Mouse (Mus musculus) MEL (cell line): ENCODE results near the gene Efcab14. TPM values are rescaled to one million over a fixed set of nuclear protein-coding genes. Genes with fewer than 3 reads are reported as not detected.

Experiments
- DNase-seq: peaks from one replicate; pipeline ENCODE4 v3.0.0; 2011; ENCODE audit warnings: low read depth, low spot score
- H3K27ac ChIP-seq: 2 replicates; pipeline ENCODE4 v1.5.1; 2012; ENCODE audit warnings: low read depth, mild to moderate bottlenecking, control low read depth, low read length, moderate library complexity; ENCODE audit not compliant: control insufficient read depth
- H3K27me3 ChIP-seq, 2 experiments: fragments of 150-350 bp in 1 of 2; sonication (generic) in 1 of 2; 2 replicates each; pipeline ENCODE4 v1.6.1; 2012; ENCODE audit warnings: low read length in 2 of 2, mild to moderate bottlenecking in 2 of 2, improper control_type of control experiment in 1 of 2, moderate library complexity in 1 of 2; ENCODE audit not compliant: insufficient read depth in 2 of 2, control insufficient read depth in 1 of 2
- H3K36me3 ChIP-seq, 2 experiments: 2 replicates each; pipeline ENCODE4 v1.6.1; 2012 to 2014; ENCODE audit warnings: low read length in 2 of 2, improper control_type of control experiment in 1 of 2, inconsistent platforms in 1 of 2, mild to moderate bottlenecking in 1 of 2; ENCODE audit not compliant: insufficient read depth in 2 of 2, control insufficient read depth in 1 of 2
- H3K4me1 ChIP-seq, 2 experiments: fragments of 150-350 bp in 1 of 2; sonication (generic) in 1 of 2; 2 replicates each; pipeline ENCODE4 v1.6.1; 2012; ENCODE audit warnings: low read length in 2 of 2, improper control_type of control experiment in 1 of 2, mild to moderate bottlenecking in 1 of 2; ENCODE audit not compliant: insufficient read depth in 2 of 2, control insufficient read depth in 1 of 2
- H3K4me3 ChIP-seq, 2 experiments: fragments of 150-350 bp in 1 of 2; sonication (generic) in 1 of 2; 2 replicates each; pipeline ENCODE4 v1.5.1; 2012; ENCODE audit warnings: low read depth in 2 of 2, low read length in 2 of 2, mild to moderate bottlenecking in 2 of 2, moderate library complexity in 2 of 2, control low read depth in 1 of 2, improper control_type of control experiment in 1 of 2; ENCODE audit not compliant: control insufficient read depth in 1 of 2, insufficient read depth in 1 of 2
- H3K79me2 ChIP-seq: 2 replicates; pipeline ENCODE4 v1.6.1; 2012; ENCODE audit warnings: mild to moderate bottlenecking, low read length, moderate library complexity; ENCODE audit not compliant: control insufficient read depth, poor library complexity, insufficient read depth
- H3K9ac ChIP-seq: 2 replicates; pipeline ENCODE4 v1.6.1; 2012; ENCODE audit warnings: low read depth, mild to moderate bottlenecking, control low read depth, low read length, moderate library complexity; ENCODE audit not compliant: control insufficient read depth, poor library complexity, severe bottlenecking
- H3K9me3 ChIP-seq: fragments of 150-350 bp; sonication (generic); replicated peaks from 2 replicates; pipeline ENCODE4 v1.6.1; 2012; ENCODE audit warnings: mild to moderate bottlenecking, low read length, improper control_type of control experiment, moderate library complexity; ENCODE audit not compliant: insufficient read depth
- BHLHE40 ChIP-seq: IDR thresholded peaks from 2 replicates; pipeline ENCODE4 v1.6.1; 2012; ENCODE audit warnings: low read depth, mild to moderate bottlenecking, inconsistent platforms, low read length, improper control_type of control experiment, borderline replicate concordance
- CHD1 ChIP-seq: IDR thresholded peaks from 2 replicates; pipeline ENCODE4 v1.6.1; 2012; ENCODE audit warnings: low read depth, mild to moderate bottlenecking, inconsistent platforms, low read length, improper control_type of control experiment
- CHD2 ChIP-seq: IDR thresholded peaks from 2 replicates; pipeline ENCODE4 v1.6.1; 2011; ENCODE audit warnings: low read length, improper control_type of control experiment
- CTCF ChIP-seq, 3 experiments: IDR thresholded peaks in 2 of 3; conservative IDR thresholded peaks in 1 of 3; 2 replicates each; pipeline ENCODE4 v1.5.1; 2011 to 2012; ENCODE audit warnings: low read length in 3 of 3, low read depth in 2 of 3, mild to moderate bottlenecking in 2 of 3, improper control_type of control experiment in 1 of 3, inconsistent platforms in 1 of 3, mixed read lengths in 1 of 3, moderate library complexity in 1 of 3; ENCODE audit not compliant: control insufficient read depth in 1 of 3, insufficient read depth in 1 of 3, poor library complexity in 1 of 3, severe bottlenecking in 1 of 3
- E2F4 ChIP-seq: IDR thresholded peaks from 2 replicates; pipeline ENCODE4 v1.6.1; 2011; ENCODE audit warnings: low read depth, low read length, improper control_type of control experiment, borderline replicate concordance
- GABPA ChIP-seq: IDR thresholded peaks from 2 replicates; pipeline ENCODE4 v1.6.1; 2012; ENCODE audit warnings: low read depth, mild to moderate bottlenecking, inconsistent platforms, low read length, improper control_type of control experiment, moderate library complexity
- GATA1 ChIP-seq: IDR thresholded peaks from 2 replicates; pipeline ENCODE4 v1.6.1; 2011; ENCODE audit warnings: low read depth, low read length, improper control_type of control experiment
- HCFC1 ChIP-seq: IDR thresholded peaks from 2 replicates; pipeline ENCODE4 v1.6.1; 2012; ENCODE audit warnings: low read depth, mild to moderate bottlenecking, inconsistent platforms, low read length, improper control_type of control experiment, moderate library complexity
- KAT2A ChIP-seq: conservative IDR thresholded peaks from 2 replicates; pipeline ENCODE4 v1.6.1; 2012; ENCODE audit warnings: low read depth, low read length, improper control_type of control experiment, inconsistent platforms
- MAFK ChIP-seq: IDR thresholded peaks from 2 replicates; pipeline ENCODE4 v1.6.1; 2011; ENCODE audit warnings: low read depth, mild to moderate bottlenecking, low read length, improper control_type of control experiment, borderline replicate concordance
- MAZ ChIP-seq: IDR thresholded peaks from 2 replicates; pipeline ENCODE4 v1.6.1; 2012; ENCODE audit warnings: low read depth, mild to moderate bottlenecking, inconsistent platforms, low read length, improper control_type of control experiment
- MXI1 ChIP-seq: IDR thresholded peaks from 2 replicates; pipeline ENCODE4 v1.6.1; 2011; ENCODE audit warnings: mild to moderate bottlenecking, low read depth, low read length, improper control_type of control experiment
- MYB ChIP-seq: IDR thresholded peaks from 2 replicates; pipeline ENCODE4 v1.6.1; 2011; ENCODE audit warnings: mild to moderate bottlenecking, low read depth, low read length, improper control_type of control experiment
- MYC ChIP-seq: IDR thresholded peaks from 2 replicates; pipeline ENCODE4 v1.6.1; 2011; ENCODE audit warnings: low read depth, mild to moderate bottlenecking, low read length, improper control_type of control experiment, moderate library complexity
- POLR2A ChIP-seq, 2 experiments: IDR thresholded peaks; 2 replicates each; pipeline ENCODE4 v1.6.1; 2011 to 2012; ENCODE audit warnings: low read length in 2 of 2, mild to moderate bottlenecking in 2 of 2, control low read depth in 1 of 2, improper control_type of control experiment in 1 of 2, low read depth in 1 of 2, moderate library complexity in 1 of 2; ENCODE audit not compliant: control insufficient read depth in 1 of 2, insufficient read depth in 1 of 2, poor library complexity in 1 of 2
- RAD21 ChIP-seq: IDR thresholded peaks from 2 replicates; pipeline ENCODE4 v1.6.1; 2011; ENCODE audit warnings: mild to moderate bottlenecking, low read depth, low read length, improper control_type of control experiment
- SIN3A ChIP-seq: IDR thresholded peaks from 2 replicates; pipeline ENCODE4 v1.6.1; 2012; ENCODE audit warnings: low read length, improper control_type of control experiment, inconsistent platforms
- SMC3 ChIP-seq: IDR thresholded peaks from 2 replicates; pipeline ENCODE4 v1.6.1; 2011; ENCODE audit warnings: low read depth, low read length, improper control_type of control experiment
- TAL1 ChIP-seq: IDR thresholded peaks from 2 replicates; pipeline ENCODE4 v1.6.1; 2012; ENCODE audit warnings: mild to moderate bottlenecking, inconsistent platforms, low read length, moderate library complexity, mixed read lengths
- UBTF ChIP-seq: IDR thresholded peaks from 2 replicates; pipeline ENCODE4 v1.6.1; 2012; ENCODE audit warnings: low read depth, mild to moderate bottlenecking, inconsistent platforms, low read length, improper control_type of control experiment, moderate library complexity, borderline replicate concordance; ENCODE audit not compliant: insufficient read depth
- ZC3H11A ChIP-seq: IDR thresholded peaks from 2 replicates; pipeline ENCODE4 v1.6.1; 2012; ENCODE audit warnings: low read depth, mild to moderate bottlenecking, inconsistent platforms, low read length, improper control_type of control experiment
- ZKSCAN1 ChIP-seq: IDR thresholded peaks from 2 replicates; pipeline ENCODE4 v1.6.1; 2012; ENCODE audit warnings: low read depth, mild to moderate bottlenecking, inconsistent platforms, low read length, improper control_type of control experiment, moderate library complexity
- ZMIZ1 ChIP-seq: IDR thresholded peaks from 2 replicates; pipeline ENCODE4 v1.6.1; 2012; ENCODE audit warnings: low read depth, mild to moderate bottlenecking, inconsistent platforms, low read length, improper control_type of control experiment, moderate library complexity
- polyA plus RNA-seq, 2 experiments: library from polyadenylated mRNA; stranded (reverse) in 1 of 2; unstranded in 1 of 2; fragments of >175 nt in 1 of 2; fragments of >200 nt in 1 of 2; gene quantifications; 2 replicates each; pipeline versions ENCODE4 v1.2.1 to v1.2.4; 2012; ENCODE audit warnings: low replicate concordance in 2 of 2, low read depth in 1 of 2; ENCODE audit not compliant: insufficient read length in 2 of 2, insufficient read depth in 1 of 2, missing spikeins in 1 of 2
- total RNA-seq: library from RNA; depleted of rRNA; stranded (reverse); fragments of 300-350 nt; gene quantifications from 2 replicates; pipeline ENCODE4 v1.2.3, GENCODE M21; 2012

The Efcab14 gene
- total and polyA plus RNA-seq, 3 experiments = 11.7 to 17.1 TPM; not detected in 1

GRCm38 (mm10) chr4:115728721-115729120 lies 8.8 kb upstream of the Efcab14 start:
- no peak overlapping the region for H3K9ac ChIP-seq
- DNase-seq = peak; percentile 77
- H3K36me3 ChIP-seq = peaks cover 0 to 10% of the 10 kb centered on the region in 2 experiments; a peak in 2 of 4 replicates
- no peak for TF ChIP-seq CHD2
- no peak for TF ChIP-seq MYC
- no peak for TF ChIP-seq HCFC1
- TF ChIP-seq MYB = no peak
- TF ChIP-seq SMC3 = no peak
- TF ChIP-seq MXI1 = no peak
- TF ChIP-seq KAT2A = no peak
- TF ChIP-seq E2F4 = no peak
- no peak for TF ChIP-seq MAFK
- TF ChIP-seq RAD21 = no peak
- TF ChIP-seq GABPA = no peak
- TF ChIP-seq ZKSCAN1 = no peak
- TF ChIP-seq BHLHE40 = no peak
- TF ChIP-seq CHD1 = no peak
- no peak for TF ChIP-seq MAZ
- TF ChIP-seq GATA1 = no peak
- no peak for TF ChIP-seq POLR2A (IDR thresholded peaks at IDR 0.05; ENCODE audit: control insufficient read depth in 1 of 2, insufficient read depth in 1 of 2, low read depth in 1 of 2, low read length in 2 of 2, poor library complexity in 1 of 2)
- no peak for TF ChIP-seq UBTF
- TF ChIP-seq TAL1 = no peak
- no peak for TF ChIP-seq ZMIZ1
- TF ChIP-seq, all 39 proteins: peak for 0
- no peak overlapping the region for H3K4me3 ChIP-seq
- no peaks in the 10 kb centered on the region for H3K9me3 ChIP-seq
- no peak overlapping the region for H3K27ac ChIP-seq
- peaks cover 0 to 1% of the 10 kb centered on the region in 2 experiments; a peak in 2 of 4 replicates for H3K27me3 ChIP-seq
- H3K79me2 ChIP-seq = no peaks in the 10 kb centered on the region
- H3K4me1 ChIP-seq = peaks cover 3 to 14% of the 10 kb centered on the region in 2 experiments

GRCm38 (mm10) chr4:115731588-115732222 lies 5.8 kb upstream of the Efcab14 start:
- peak; percentile 83 for DNase-seq
- TF ChIP-seq CTCF (IDR thresholded peaks at IDR 0.05 in 2 of 3, conservative IDR thresholded peaks at IDR 0.05 in 1 of 3; ENCODE audit: control insufficient read depth in 1 of 3, insufficient read depth in 1 of 3, low read depth in 2 of 3, low read length in 3 of 3, poor library complexity in 1 of 3, severe bottlenecking in 1 of 3) (peak; percentile 82 to 95 (median 88)), ZC3H11A (peak; percentile 96), KAT2A (no peak), HCFC1 (0 out of 2 replicates have a peak, but pooled peaks have one; percentile 12), SMC3 (peak; percentile 96), CHD1 (no peak), MXI1 (peak; percentile 21; the same call in 1 of the 2 replicates), MYB (no peak), RAD21 (peak; percentile 97), SIN3A (0 out of 2 replicates have a peak, but pooled peaks have one; percentile 30)
- Histone ChIP-seq H3K27ac (no peak overlapping the region), H3K4me3 (no peak overlapping the region), H3K9me3 (no peaks in the 10 kb centered on the region), H3K79me2 (no peaks in the 10 kb centered on the region), H3K9ac (no peak overlapping the region), H3K4me1 (peaks cover 6 to 23% of the 10 kb centered on the region in 2 experiments), H3K36me3 (peaks cover 0 to 17% of the 10 kb centered on the region in 2 experiments; a peak in 2 of 4 replicates), H3K27me3 (peaks cover 0 to 1% of the 10 kb centered on the region in 2 experiments; a peak in 1 of 4 replicates)
